Mouse (Mus musculus): ENCODE results near the gene Layn. TPM values are rescaled to one million over a fixed set of nuclear protein-coding genes. Genes with fewer than 3 reads are reported as not detected.

Gene Layn
- polyA plus RNA-seq, 1 experiment, result 28.8 TPM

DNA sequence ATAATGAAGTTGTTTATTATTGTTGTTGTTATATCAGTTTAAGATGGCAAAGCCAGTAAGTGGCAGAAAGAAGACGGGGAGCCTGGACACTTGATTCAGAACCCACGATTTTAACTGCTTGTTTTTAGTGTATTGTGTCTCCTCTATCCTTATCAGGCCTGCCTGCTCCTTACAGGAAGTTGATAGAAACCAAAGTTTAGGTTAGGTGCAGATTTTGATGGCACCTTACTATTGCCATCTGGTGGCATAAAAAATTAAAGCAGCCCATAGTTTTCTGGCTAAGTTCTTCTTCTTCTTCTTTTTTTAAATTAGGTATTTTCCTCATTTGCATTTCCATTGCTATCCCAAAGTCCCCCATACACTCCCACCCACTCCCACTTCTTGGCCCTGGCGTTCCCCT is 24.7 kb downstream of the Layn start:
- Histone ChIP-seq H3K27me3 (ENCODE audit: control insufficient read depth, insufficient read depth, insufficient read length) (no peaks in the 10 kb centered on the region), H3K79me3 (ENCODE audit: low read depth) (no peaks in the 10 kb centered on the region), H3K4me3 (ENCODE audit: insufficient read depth, poor library complexity, severe bottlenecking) (no peak overlapping the region), H3K36me3 (ENCODE audit: control insufficient read depth, insufficient read depth) (peaks cover 12% of the 10 kb centered on the region), H3K79me2 (ENCODE audit: control insufficient read depth, insufficient read depth) (no peaks in the 10 kb centered on the region), H3ac (ENCODE audit: control insufficient read depth, insufficient read length, low read depth) (no peak overlapping the region)
- TF ChIP-seq CEBPB (IDR thresholded peaks at IDR 0.05; ENCODE audit: low read depth) (no peak), FOSL1 (IDR thresholded peaks at IDR 0.05; ENCODE audit: insufficient read depth, low read length, poor library complexity, severe bottlenecking) (no peak)

DNA sequence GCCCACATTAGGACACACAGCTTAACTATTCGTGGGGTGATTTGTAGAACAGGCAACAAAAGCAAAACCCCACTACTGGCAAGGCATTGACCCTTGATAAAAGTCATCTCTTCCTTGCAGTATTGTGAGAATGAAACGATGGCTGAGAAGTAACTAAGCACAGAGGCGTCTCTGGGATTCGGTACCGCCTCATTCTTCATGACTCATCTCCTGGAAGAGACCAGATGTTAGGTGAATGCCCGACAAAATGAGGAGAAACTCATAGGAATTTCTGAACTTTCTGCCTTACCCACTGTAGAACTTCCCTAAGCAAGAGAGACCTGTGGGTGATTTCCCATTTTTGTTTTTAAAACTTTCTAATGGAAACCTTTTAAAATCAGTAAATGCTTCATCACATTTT is 34.8 kb downstream of the Layn start:
- TF ChIP-seq MYOD1 (IDR thresholded peaks at IDR 0.05; ENCODE audit: control insufficient read depth, insufficient read length, low read depth), result no peak
- no peak for TF ChIP-seq MAX (IDR thresholded peaks at IDR 0.05)
- no peak for TF ChIP-seq USF1 (IDR thresholded peaks at IDR 0.05; ENCODE audit: low read depth)
- TF ChIP-seq CEBPB (IDR thresholded peaks at IDR 0.05; ENCODE audit: low read depth), result no peak
- TF ChIP-seq FOSL1 (IDR thresholded peaks at IDR 0.05; ENCODE audit: insufficient read depth, low read length, poor library complexity, severe bottlenecking), result no peak
- TF ChIP-seq MYOG (IDR thresholded peaks at IDR 0.05; ENCODE audit: control insufficient read depth, extremely low read depth, insufficient read length), result no peak
- TF ChIP-seq CTCF (IDR thresholded peaks at IDR 0.05; ENCODE audit: control insufficient read depth, insufficient read depth, insufficient read length), result no peak
- no peak overlapping the region for H3K4me3 ChIP-seq (ENCODE audit: insufficient read depth, poor library complexity, severe bottlenecking)
- no peaks in the 10 kb centered on the region for H3K79me2 ChIP-seq (ENCODE audit: control insufficient read depth, insufficient read depth)
- no peaks in the 10 kb centered on the region for H3K36me3 ChIP-seq (ENCODE audit: control insufficient read depth, insufficient read depth)
- no peak overlapping the region for H3ac ChIP-seq (ENCODE audit: control insufficient read depth, insufficient read length, low read depth)
- no peaks in the 10 kb centered on the region for H3K79me3 ChIP-seq (ENCODE audit: low read depth)
- no peaks in the 10 kb centered on the region for H3K27me3 ChIP-seq (ENCODE audit: control insufficient read depth, insufficient read depth, insufficient read length)

DNA sequence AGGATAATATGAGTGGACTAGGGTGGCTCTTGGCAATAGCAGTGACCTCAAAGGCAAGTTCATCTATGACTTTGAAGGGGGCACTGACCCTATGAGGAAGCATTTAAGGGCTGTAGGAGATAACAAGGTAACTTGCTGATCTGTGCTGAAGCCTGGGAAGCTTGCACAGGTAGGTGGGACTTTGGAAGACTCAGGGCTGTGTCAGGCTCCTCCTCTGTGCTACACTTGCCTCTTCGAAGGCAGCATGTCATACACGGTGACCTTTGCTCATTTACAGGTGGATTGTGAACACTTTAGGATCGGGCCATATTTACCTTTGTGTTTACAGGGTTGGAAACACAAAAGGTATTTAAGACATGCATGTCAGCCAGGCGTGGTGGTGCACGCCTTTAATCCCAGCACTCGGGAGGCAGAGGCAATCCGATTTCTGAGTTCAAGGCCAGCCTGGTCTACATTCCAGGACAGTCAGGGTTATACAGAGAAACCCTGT is 35.4 kb downstream of the Layn start:
- H3K4me3 ChIP-seq (ENCODE audit: insufficient read depth, poor library complexity, severe bottlenecking), result no peak overlapping the region

DNA sequence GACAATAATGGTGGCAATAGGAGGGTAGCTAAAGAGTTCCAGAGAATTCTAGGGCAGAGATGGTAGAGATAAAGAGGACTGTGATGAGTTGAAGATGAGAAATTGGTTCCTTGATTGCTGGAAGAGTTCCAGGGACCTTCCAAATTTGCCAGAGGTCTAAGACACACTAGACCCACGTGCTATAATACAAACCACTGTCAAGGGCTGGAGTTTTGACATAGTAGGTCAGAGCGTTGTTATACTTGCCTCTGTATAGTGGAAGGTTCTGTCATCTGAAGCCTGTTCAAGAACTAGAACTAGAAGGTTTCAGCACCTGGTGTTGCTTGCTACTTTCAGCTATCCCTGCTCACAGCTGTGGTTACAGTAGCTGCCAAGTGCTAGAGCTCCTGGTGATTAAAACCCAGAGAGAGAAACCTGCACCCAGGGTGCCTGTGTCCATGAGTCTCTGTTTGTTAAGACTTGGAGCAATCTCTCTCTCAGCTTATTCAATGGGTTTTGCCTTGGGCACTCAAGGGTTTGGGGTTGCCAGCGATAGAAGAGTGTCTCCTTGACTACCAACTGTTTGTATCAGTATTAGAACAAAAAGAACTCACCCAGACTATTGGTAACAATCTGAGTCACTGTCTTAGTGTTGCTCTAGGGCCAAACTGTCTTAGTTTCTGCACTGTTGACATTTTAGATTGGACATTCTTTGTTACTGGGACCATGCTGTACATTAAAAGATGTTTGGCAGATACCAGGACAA is 43.9 kb downstream of the Layn start:
- no peak overlapping the region for H3K4me3 ChIP-seq (ENCODE audit: insufficient read depth, poor library complexity, severe bottlenecking)
- H3ac ChIP-seq (ENCODE audit: control insufficient read depth, insufficient read length, low read depth), result no peak overlapping the region
- H3K79me3 ChIP-seq (ENCODE audit: low read depth), result no peaks in the 10 kb centered on the region
- TF ChIP-seq USF1 (IDR thresholded peaks at IDR 0.05; ENCODE audit: low read depth) (no peak), MYOG (IDR thresholded peaks at IDR 0.05; ENCODE audit: control insufficient read depth, extremely low read depth, insufficient read length) (no peak), CEBPB (IDR thresholded peaks at IDR 0.05; ENCODE audit: low read depth) (no peak), FOSL1 (IDR thresholded peaks at IDR 0.05; ENCODE audit: insufficient read depth, low read length, poor library complexity, severe bottlenecking) (no peak), MYOD1 (IDR thresholded peaks at IDR 0.05; ENCODE audit: control insufficient read depth, insufficient read length, low read depth) (no peak), MAX (IDR thresholded peaks at IDR 0.05) (no peak), CTCF (IDR thresholded peaks at IDR 0.05; ENCODE audit: control insufficient read depth, insufficient read depth, insufficient read length) (no peak)
- no peaks in the 10 kb centered on the region for H3K79me2 ChIP-seq (ENCODE audit: control insufficient read depth, insufficient read depth)
- no peaks in the 10 kb centered on the region for H3K27me3 ChIP-seq (ENCODE audit: control insufficient read depth, insufficient read depth, insufficient read length)
- no peaks in the 10 kb centered on the region for H3K36me3 ChIP-seq (ENCODE audit: control insufficient read depth, insufficient read depth)

More for the DNA sequence above, 35.4 kb downstream of the Layn start:
- Histone ChIP-seq H3ac (ENCODE audit: control insufficient read depth, insufficient read length, low read depth) (no peak overlapping the region), H3K79me3 (ENCODE audit: low read depth) (no peaks in the 10 kb centered on the region), H3K36me3 (ENCODE audit: control insufficient read depth, insufficient read depth) (no peaks in the 10 kb centered on the region), H3K79me2 (ENCODE audit: control insufficient read depth, insufficient read depth) (no peaks in the 10 kb centered on the region), H3K27me3 (ENCODE audit: control insufficient read depth, insufficient read depth, insufficient read length) (no peaks in the 10 kb centered on the region)
- no peak for TF ChIP-seq MAX (IDR thresholded peaks at IDR 0.05)

DNA sequence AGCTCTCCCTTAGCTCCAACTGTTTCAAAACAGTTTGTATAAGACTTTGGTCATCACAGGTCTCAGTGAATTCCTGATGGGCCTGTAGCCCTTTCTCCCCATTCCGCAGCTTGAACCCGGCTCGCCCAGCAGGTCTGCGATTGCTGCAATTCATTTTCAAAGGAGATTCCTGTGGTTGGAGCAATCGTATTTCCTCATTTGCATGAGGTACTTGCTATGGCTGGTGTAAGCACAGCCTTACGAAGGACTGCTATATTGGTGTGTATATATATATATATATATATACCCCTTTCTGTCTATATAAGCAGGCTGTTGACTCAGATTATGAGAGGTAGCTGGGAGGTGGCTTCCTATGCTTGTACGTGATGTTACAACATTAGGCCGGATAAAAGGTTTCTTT is 44.6 kb downstream of the Layn start:
- H3K79me2 ChIP-seq (ENCODE audit: control insufficient read depth, insufficient read depth), result no peaks in the 10 kb centered on the region
- H3K36me3 ChIP-seq (ENCODE audit: control insufficient read depth, insufficient read depth), result no peaks in the 10 kb centered on the region
- no peak overlapping the region for H3K4me3 ChIP-seq (ENCODE audit: insufficient read depth, poor library complexity, severe bottlenecking)
- no peaks in the 10 kb centered on the region for H3K79me3 ChIP-seq (ENCODE audit: low read depth)
- no peaks in the 10 kb centered on the region for H3K27me3 ChIP-seq (ENCODE audit: control insufficient read depth, insufficient read depth, insufficient read length)
- H3ac ChIP-seq (ENCODE audit: control insufficient read depth, insufficient read length, low read depth), result no peak overlapping the region
- TF ChIP-seq USF1 (IDR thresholded peaks at IDR 0.05; ENCODE audit: low read depth) (no peak), CTCF (IDR thresholded peaks at IDR 0.05; ENCODE audit: control insufficient read depth, insufficient read depth, insufficient read length) (no peak), CEBPB (IDR thresholded peaks at IDR 0.05; ENCODE audit: low read depth) (no peak), FOSL1 (IDR thresholded peaks at IDR 0.05; ENCODE audit: insufficient read depth, low read length, poor library complexity, severe bottlenecking) (no peak), MAX (IDR thresholded peaks at IDR 0.05) (no peak), MYOD1 (IDR thresholded peaks at IDR 0.05; ENCODE audit: control insufficient read depth, insufficient read length, low read depth) (no peak), MYOG (IDR thresholded peaks at IDR 0.05; ENCODE audit: control insufficient read depth, extremely low read depth, insufficient read length) (no peak)

DNA sequence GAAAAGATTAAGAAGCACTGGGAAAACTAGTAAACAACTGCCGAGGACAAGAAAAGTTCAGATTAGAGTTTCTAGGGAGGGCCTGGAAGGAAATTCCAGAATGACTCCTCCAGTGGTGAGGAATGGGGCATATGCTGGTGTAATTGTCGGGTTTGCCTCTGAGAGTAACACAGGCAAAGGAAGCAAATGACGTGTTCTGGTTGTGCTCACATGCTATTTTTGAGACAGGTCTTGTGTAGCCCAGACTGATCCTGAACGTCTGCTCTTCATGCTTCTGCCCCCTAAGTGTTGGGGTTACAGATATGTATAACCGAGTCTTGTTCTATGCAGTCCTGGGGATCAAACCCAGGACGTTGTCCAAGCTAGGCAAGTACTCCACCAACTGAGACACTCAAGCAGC is 45.3 kb downstream of the Layn start:
- H3K79me3 ChIP-seq (ENCODE audit: low read depth), result no peaks in the 10 kb centered on the region
- H3K36me3 ChIP-seq (ENCODE audit: control insufficient read depth, insufficient read depth), result no peaks in the 10 kb centered on the region
- TF ChIP-seq MYOG (IDR thresholded peaks at IDR 0.05; ENCODE audit: control insufficient read depth, extremely low read depth, insufficient read length) (no peak), CTCF (IDR thresholded peaks at IDR 0.05; ENCODE audit: control insufficient read depth, insufficient read depth, insufficient read length) (no peak), MAX (IDR thresholded peaks at IDR 0.05) (no peak), FOSL1 (IDR thresholded peaks at IDR 0.05; ENCODE audit: insufficient read depth, low read length, poor library complexity, severe bottlenecking) (no peak), CEBPB (IDR thresholded peaks at IDR 0.05; ENCODE audit: low read depth) (no peak), USF1 (IDR thresholded peaks at IDR 0.05; ENCODE audit: low read depth) (no peak), MYOD1 (IDR thresholded peaks at IDR 0.05; ENCODE audit: control insufficient read depth, insufficient read length, low read depth) (no peak)
- H3K27me3 ChIP-seq (ENCODE audit: control insufficient read depth, insufficient read depth, insufficient read length), result no peaks in the 10 kb centered on the region
- H3ac ChIP-seq (ENCODE audit: control insufficient read depth, insufficient read length, low read depth), result no peak overlapping the region
- no peaks in the 10 kb centered on the region for H3K79me2 ChIP-seq (ENCODE audit: control insufficient read depth, insufficient read depth)
- H3K4me3 ChIP-seq (ENCODE audit: insufficient read depth, poor library complexity, severe bottlenecking), result no peak overlapping the region
